Mouse (Mus musculus) ovary, adult 18-20 months (tissue): ENCODE results near the gene 5730480H06Rik.

Experiments used
- DNase-seq: peaks from one replicate; pipeline ENCODE4 v3.0.0; 2022; ENCODE audit warnings: low spot score, mixed read lengths

Gene 5730480H06Rik

GRCm38 (mm10) chr5:48421957-48422356, 94.2 kb downstream of the 5730480H06Rik start:
- DNase-seq = no peak

- DNase-seq = no peak
Observed at GRCm38 (mm10) chr5:48430459-48430858, 102.7 kb downstream of the 5730480H06Rik start.

DNA sequence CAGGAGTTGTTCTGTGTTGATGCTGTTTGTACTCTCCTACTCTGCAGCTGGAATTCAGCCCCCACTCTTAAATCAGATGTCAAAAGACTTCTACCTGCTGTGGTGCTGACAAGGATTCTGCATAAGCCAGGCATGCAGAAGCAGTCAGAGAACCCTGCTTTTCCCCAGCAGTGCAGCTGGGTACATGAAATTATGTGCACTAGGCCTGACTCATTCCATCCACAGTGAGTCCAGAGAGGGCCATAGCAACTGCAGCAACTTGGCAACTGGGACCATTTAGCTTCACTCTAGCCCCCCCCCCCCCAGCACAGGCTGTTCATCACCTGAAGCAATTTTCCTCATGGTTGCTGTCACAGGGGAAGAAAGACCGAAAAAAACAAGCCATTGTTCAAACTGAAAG, 121.1 kb downstream of the 5730480H06Rik start:
- no peak for DNase-seq

DNA sequence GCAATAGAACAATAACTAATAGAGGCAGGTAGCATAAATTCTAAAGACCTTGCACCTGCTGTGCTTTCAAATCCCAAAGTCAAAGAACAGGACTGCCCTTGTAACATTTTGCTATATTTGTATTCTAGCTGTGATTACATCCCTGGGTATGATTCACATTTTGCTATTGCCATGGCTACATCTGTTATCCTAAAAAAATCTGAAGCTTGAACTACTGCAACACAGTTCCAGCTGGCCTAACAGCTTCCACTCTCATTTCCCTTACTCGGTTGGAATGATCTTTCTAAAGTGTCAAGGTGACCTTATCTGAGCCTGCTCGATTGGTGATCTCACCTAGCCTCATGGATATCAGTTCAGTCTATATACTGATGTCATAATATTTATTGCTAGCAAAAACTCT, 132.5 kb downstream of the 5730480H06Rik start:
- DNase-seq = no peak
